Mouse (Mus musculus) midbrain, embryonic 16.5 days (tissue): ENCODE measurements around the gene Krt83. TPM values are rescaled to one million over a fixed set of nuclear protein-coding genes. Genes with fewer than 3 reads are reported as not detected.
A peak's percentile ranks its signal among the peaks of the same experiment; 100 is the strongest.

Source experiments
- ATAC-seq: fragments of 200-750 bp; cut with Nextera tagmentation; 2 replicates; pipeline ENCODE4 v1.8.0; 2017; ENCODE audit warnings: moderate TSS enrichment
- H3K27ac ChIP-seq: fragments of 300-500 bp; sonication (generic); 2 replicates; pipeline ENCODE4 v1.5.1; 2014; ENCODE audit warnings: mild to moderate bottlenecking, low read length, mixed read lengths
- H3K27me3 ChIP-seq: fragments of 300-500 bp; sonication (generic); 2 replicates; pipeline ENCODE4 v1.6.1; 2014; ENCODE audit warnings: low read depth, low read length, mixed read lengths; ENCODE audit not compliant: control insufficient read depth, insufficient read depth
- H3K36me3 ChIP-seq: fragments of 300-500 bp; sonication (generic); 2 replicates; pipeline ENCODE4 v1.6.1; 2014; ENCODE audit warnings: mild to moderate bottlenecking, low read length, moderate library complexity, mixed read lengths; ENCODE audit not compliant: control insufficient read depth, insufficient read depth
- H3K4me1 ChIP-seq: fragments of 300-500 bp; sonication (generic); 2 replicates; pipeline ENCODE4 v1.6.1; 2014; ENCODE audit warnings: mild to moderate bottlenecking, low read length, mixed read lengths; ENCODE audit not compliant: control insufficient read depth, insufficient read depth
- H3K4me2 ChIP-seq: fragments of 300-500 bp; sonication (generic); 2 replicates; pipeline ENCODE4 v1.6.1; 2014; ENCODE audit warnings: mild to moderate bottlenecking, low read length, mixed read lengths
- H3K4me3 ChIP-seq: fragments of 300-500 bp; sonication (generic); 2 replicates; pipeline ENCODE4 v1.5.1; 2014; ENCODE audit warnings: low read depth, mild to moderate bottlenecking, low read length, moderate library complexity, mixed read lengths
- H3K9ac ChIP-seq: fragments of 300-500 bp; sonication (generic); 2 replicates; pipeline ENCODE4 v1.6.1; 2014; ENCODE audit warnings: low read depth, low read length, mixed read lengths
- H3K9me3 ChIP-seq: fragments of 300-500 bp; sonication (generic); replicated peaks from 2 replicates; pipeline ENCODE4 v1.6.1; 2014; ENCODE audit warnings: mild to moderate bottlenecking, low read length, mixed read lengths; ENCODE audit not compliant: control insufficient read depth, poor library complexity, severe bottlenecking
- WGBS: fragments of 180-500 bp; shearing (Covaris S2); extraction: QIAGEN DNeasy Blood & Tissue Kit; methylation state at CpG from one replicate; pipeline ENCODE4 v1.1.7; 2014; 5-methylcytosine and 5-hydroxymethylcytosine counted together
- polyA plus RNA-seq: library from polyadenylated mRNA; unstranded; fragments of >200 nt; fragmentation: Nextera tagmentation; extraction: Ambion mirVana; gene quantifications from 2 replicates; pipeline ENCODE4 v1.2.1, GENCODE M21; 2015

Gene Krt83
- polyA plus RNA-seq, 1 experiment from 2014 or later = not detected

- H3K27me3 ChIP-seq = no peaks in the 10 kb centered on the region
- H3K9ac ChIP-seq = no peak overlapping the region
- H3K27ac ChIP-seq = no peak overlapping the region
- no peak overlapping the region for H3K4me2 ChIP-seq
- 90% methylated on average over 6 of the region's 6 CpGs for WGBS
- no peak overlapping the region for H3K4me3 ChIP-seq
- H3K4me1 ChIP-seq = peaks cover 5% of the 10 kb centered on the region; the same call in 1 of the 2 replicates
- no peak for ATAC-seq
- peaks cover 5% of the 10 kb centered on the region; the same call in 1 of the 2 replicates for H3K9me3 ChIP-seq
- H3K36me3 ChIP-seq = no peaks in the 10 kb centered on the region
Observed at GRCm38 (mm10) chr15:101455891-101456290, 35.4 kb downstream of the Krt83 start.

- Histone ChIP-seq H3K9me3 (peaks cover 5% of the 10 kb centered on the region; the same call in 1 of the 2 replicates), H3K27me3 (no peaks in the 10 kb centered on the region), H3K27ac (no peak overlapping the region), H3K36me3 (no peaks in the 10 kb centered on the region), H3K4me3 (no peak overlapping the region), H3K4me1 (peaks cover 5% of the 10 kb centered on the region; the same call in 1 of the 2 replicates), H3K9ac (no peak overlapping the region), H3K4me2 (no peak overlapping the region)
- 89% methylated on average over 2 of the region's 2 CpGs for WGBS
- no peak for ATAC-seq
Observed at GRCm38 (mm10) chr15:101455292-101455691, 36.0 kb downstream of the Krt83 start.

- no peak overlapping the region for H3K4me3 ChIP-seq
- no peaks in the 10 kb centered on the region for H3K36me3 ChIP-seq
- no peak overlapping the region for H3K4me2 ChIP-seq
- no peak overlapping the region for H3K27ac ChIP-seq
- WGBS = 84% methylated on average over 8 of the region's 8 CpGs
- peaks cover 5% of the 10 kb centered on the region; the same call in 1 of the 2 replicates for H3K9me3 ChIP-seq
- ATAC-seq = no peak
- H3K27me3 ChIP-seq = no peaks in the 10 kb centered on the region
- H3K9ac ChIP-seq = no peak overlapping the region
- H3K4me1 ChIP-seq = peaks cover 5% of the 10 kb centered on the region; the same call in 1 of the 2 replicates
Observed at GRCm38 (mm10) chr15:101454774-101455173, 36.5 kb downstream of the Krt83 start.

- Histone ChIP-seq H3K4me2 (no peak overlapping the region), H3K4me1 (peaks cover under 1% of the 10 kb centered on the region; the same call in 1 of the 2 replicates), H3K4me3 (no peak overlapping the region), H3K27me3 (no peaks in the 10 kb centered on the region), H3K27ac (no peak overlapping the region), H3K9ac (no peak overlapping the region), H3K9me3 (peaks cover 5% of the 10 kb centered on the region; the same call in 1 of the 2 replicates), H3K36me3 (no peaks in the 10 kb centered on the region)
- no peak for ATAC-seq
- 7% methylated on average over 13 of the region's 13 CpGs for WGBS
Observed at GRCm38 (mm10) chr15:101453093-101453736, 38.1 kb downstream of the Krt83 start.

- Histone ChIP-seq H3K4me2 (no peak within 1 kb of the TSS), H3K36me3 (no peaks in the 10 kb centered on the region), H3K9ac (no peak within 1 kb of the TSS), H3K9me3 (no peaks in the 10 kb centered on the region), H3K4me3 (no peak within 1 kb of the TSS), H3K4me1 (no peaks in the 10 kb centered on the region), H3K27ac (no peak within 1 kb of the TSS), H3K27me3 (no peaks in the 10 kb centered on the region)
- ATAC-seq = no peak
- 74% methylated on average over 2 of the region's 2 CpGs for WGBS
Observed at GRCm38 (mm10) chr15:101447444-101447843, 43.9 kb downstream of the Krt83 start, which contains the start of gene Krt88. Krt88 (plus strand) TSS chr15:101447744.

GRCm38 (mm10) chr15:101446572-101446971 lies 44.7 kb downstream of the Krt83 start:
- no peak overlapping the region for H3K9ac ChIP-seq
- H3K27me3 ChIP-seq = no peaks in the 10 kb centered on the region
- no peak for ATAC-seq
- H3K36me3 ChIP-seq = no peaks in the 10 kb centered on the region
- WGBS = 77% methylated on average over 11 of the region's 11 CpGs
- no peaks in the 10 kb centered on the region for H3K4me1 ChIP-seq
- no peak overlapping the region for H3K4me2 ChIP-seq
- no peaks in the 10 kb centered on the region for H3K9me3 ChIP-seq
- no peak overlapping the region for H3K27ac ChIP-seq
- H3K4me3 ChIP-seq = no peak overlapping the region

GRCm38 (mm10) chr15:101440837-101441236 lies 50.5 kb downstream of the Krt83 start:
- H3K27ac ChIP-seq = no peak overlapping the region
- H3K4me2 ChIP-seq = no peak overlapping the region
- peaks cover 3% of the 10 kb centered on the region; the same call in 1 of the 2 replicates for H3K4me1 ChIP-seq
- no peaks in the 10 kb centered on the region for H3K36me3 ChIP-seq
- no peaks in the 10 kb centered on the region for H3K9me3 ChIP-seq
- 82% methylated on average over 4 of the region's 4 CpGs for WGBS
- no peak for ATAC-seq
- H3K4me3 ChIP-seq = no peak overlapping the region
- H3K9ac ChIP-seq = no peak overlapping the region
- H3K27me3 ChIP-seq = peaks cover 8% of the 10 kb centered on the region

GRCm38 (mm10) chr15:101438555-101438954 lies 52.8 kb downstream of the Krt83 start, which contains the start of gene Krt87:
Krt87 (minus strand) TSS chr15:101438804.
- Histone ChIP-seq H3K36me3 (no peaks in the 10 kb centered on the region), H3K4me2 (peak within 1 kb of the TSS; percentile 93), H3K4me3 (peak within 1 kb of the TSS; percentile 45), H3K27ac (no peak within 1 kb of the TSS), H3K9me3 (no peaks in the 10 kb centered on the region), H3K9ac (peak within 1 kb of the TSS; percentile 69), H3K27me3 (peaks cover 8% of the 10 kb centered on the region), H3K4me1 (peaks cover 3% of the 10 kb centered on the region; the same call in 1 of the 2 replicates)
- WGBS = 2% methylated on average over 33 of the region's 34 CpGs
- peak; percentile 39; the same call in 1 of the 2 replicates for ATAC-seq

- H3K27me3 ChIP-seq = peaks cover 8% of the 10 kb centered on the region
- H3K4me3 ChIP-seq = no peak overlapping the region
- no peak overlapping the region for H3K9ac ChIP-seq
- ATAC-seq = no peak
- no peaks in the 10 kb centered on the region for H3K36me3 ChIP-seq
- H3K4me2 ChIP-seq = no peak overlapping the region
- no peak overlapping the region for H3K27ac ChIP-seq
- H3K9me3 ChIP-seq = no peaks in the 10 kb centered on the region
- 89% methylated on average over 7 of the region's 7 CpGs for WGBS
- peaks cover 3% of the 10 kb centered on the region; the same call in 1 of the 2 replicates for H3K4me1 ChIP-seq
Observed at GRCm38 (mm10) chr15:101436611-101437010, 54.7 kb downstream of the Krt83 start.
